Mouse (Mus musculus) G1E (cell line): Measurements from ENCODE around the gene Gm45716.

ENCODE experiments used
- CTCF ChIP-seq: IDR thresholded peaks from 2 replicates; pipeline ENCODE4 v1.5.1; 2012; ENCODE audit warnings: low read depth, low read length, inconsistent platforms, mixed read lengths
- GATA2 ChIP-seq: IDR thresholded peaks from 2 replicates; pipeline ENCODE4 v1.6.1; 2012; ENCODE audit warnings: low read depth, low read length, inconsistent platforms, borderline replicate concordance
- TAL1 ChIP-seq: conservative IDR thresholded peaks from 2 replicates; pipeline ENCODE4 v1.6.1; 2012; ENCODE audit warnings: low read depth, low read length, inconsistent platforms, mixed read lengths

GRCm38 (mm10) chr11:90284623-90285022 is 97.1 kb downstream of the Gm45716 start:
- no peak for TF ChIP-seq CTCF
- TF ChIP-seq TAL1, result no peak
- TF ChIP-seq GATA2, result no peak
